Mouse (Mus musculus) lung, adult 2 months (tissue): ENCODE data around the gene Camk1d. TPM values are rescaled to one million over a fixed set of nuclear protein-coding genes. Genes with fewer than 3 reads are reported as not detected.
A peak's percentile ranks its signal among the peaks of the same experiment; 100 is the strongest.

Experiments
- DNase-seq: peaks from one replicate; pipeline ENCODE4 v3.0.0; 2022
- H3K4me1 ChIP-seq: fragments of 200-500 bp; 2 replicates; pipeline ENCODE4 v1.6.1; 2011; ENCODE audit warnings: low read length; ENCODE audit not compliant: control insufficient read depth, insufficient read depth
- H3K4me3 ChIP-seq: fragments of 200-500 bp; replicated peaks from 2 replicates; pipeline ENCODE3; 2011; ENCODE audit warnings: low read depth, mild to moderate bottlenecking, control low read depth, low read length; ENCODE audit errors: extremely low read depth
- CTCF ChIP-seq: fragments of 200-500 bp; IDR thresholded peaks from 2 replicates; pipeline ENCODE4 v1.5.1; 2011; ENCODE audit warnings: mild to moderate bottlenecking, low read length, control low read depth; ENCODE audit not compliant: insufficient read depth
- POLR2A ChIP-seq: fragments of 200-500 bp; IDR thresholded peaks from 2 replicates; pipeline ENCODE4 v1.6.1; 2011; ENCODE audit warnings: low read depth, mild to moderate bottlenecking, control low read depth, low read length, borderline replicate concordance; ENCODE audit errors: extremely low read depth
- WGBS: fragments of 180-500 bp; shearing (Covaris S2); methylation state at CpG from one replicate; pipeline ENCODE4 v1.1.7; 2018; 5-methylcytosine and 5-hydroxymethylcytosine counted together
- polyA plus RNA-seq: library from polyadenylated mRNA; depleted of rRNA; stranded (reverse); fragments of >200 nt; gene quantifications from 2 replicates; pipeline ENCODE4 v1.2.3, GENCODE M21; 2012

Gene Camk1d
- polyA plus RNA-seq, 1 experiment, result 3.8 TPM

GRCm38 (mm10) chr2:5592461-5593136 is 121.7 kb downstream of the Camk1d start:
- Histone ChIP-seq H3K4me3 (no peak overlapping the region), H3K4me1 (peaks cover 6% of the 10 kb centered on the region)
- WGBS, result 64% methylated on average over 6 of the region's 6 CpGs
- DNase-seq, result no peak
- TF ChIP-seq CTCF (no peak), POLR2A (no peak)

GRCm38 (mm10) chr2:5590074-5590473 is 124.2 kb downstream of the Camk1d start:
- DNase-seq, result no peak
- no peaks in the 10 kb centered on the region for H3K4me1 ChIP-seq
- WGBS, result 63% methylated on average over 5 of the region's 5 CpGs
- TF ChIP-seq POLR2A (no peak), CTCF (no peak)
- no peak overlapping the region for H3K4me3 ChIP-seq

GRCm38 (mm10) chr2:5589163-5589562 is 125.2 kb downstream of the Camk1d start:
- no peaks in the 10 kb centered on the region for H3K4me1 ChIP-seq
- TF ChIP-seq CTCF, result no peak
- TF ChIP-seq POLR2A, result no peak
- no peak overlapping the region for H3K4me3 ChIP-seq
- no peak for DNase-seq
- 74% methylated on average over 5 of the region's 5 CpGs for whole genome bisulfite sequencing

- Histone ChIP-seq H3K4me1 (no peaks in the 10 kb centered on the region), H3K4me3 (no peak overlapping the region)
- DNase-seq, result no peak
- WGBS, result 86% methylated on average over 8 of the region's 8 CpGs
- no peak for TF ChIP-seq POLR2A
- TF ChIP-seq CTCF, result no peak
These were observed 125.9 kb downstream of the Camk1d start for GRCm38 (mm10) chr2:5588329-5588982.

- TF ChIP-seq CTCF (no peak), POLR2A (no peak)
- 79% methylated on average over 6 of the region's 6 CpGs for WGBS
- Histone ChIP-seq H3K4me1 (peaks cover 4% of the 10 kb centered on the region), H3K4me3 (no peak overlapping the region)
- DNase-seq, result no peak
These were observed 129.8 kb downstream of the Camk1d start for GRCm38 (mm10) chr2:5584318-5585027.

GRCm38 (mm10) chr2:5579391-5579790 is 134.9 kb downstream of the Camk1d start:
- Histone ChIP-seq H3K4me1 (peaks cover 19% of the 10 kb centered on the region), H3K4me3 (no peak overlapping the region)
- DNase-seq, result no peak
- 0 out of 2 replicates have a peak, but pooled peaks have one; percentile 7 for TF ChIP-seq POLR2A
- no peak for TF ChIP-seq CTCF
- 40% methylated on average over 4 of the region's 4 CpGs for WGBS

- TF ChIP-seq CTCF (no peak), POLR2A (no peak)
- peak; percentile 28 for DNase-seq
- H3K4me1 ChIP-seq, result peaks cover 19% of the 10 kb centered on the region
- WGBS, result 33% methylated on average over 9 of the region's 9 CpGs
- no peak overlapping the region for H3K4me3 ChIP-seq
These were observed 136.8 kb downstream of the Camk1d start for GRCm38 (mm10) chr2:5577399-5578129.

GRCm38 (mm10) chr2:5572314-5573006 is 141.9 kb downstream of the Camk1d start:
- H3K4me3 ChIP-seq, result no peak overlapping the region
- WGBS, result 78% methylated on average over 10 of the region's 10 CpGs
- no peak for TF ChIP-seq CTCF
- TF ChIP-seq POLR2A, result no peak
- no peak for DNase-seq
- H3K4me1 ChIP-seq, result peaks cover 6% of the 10 kb centered on the region

- Histone ChIP-seq H3K4me1 (no peaks in the 10 kb centered on the region), H3K4me3 (no peak overlapping the region)
- no peak for TF ChIP-seq CTCF
- WGBS, result 90% methylated on average over 5 of the region's 5 CpGs
- no peak for DNase-seq
These were observed 147.7 kb downstream of the Camk1d start for GRCm38 (mm10) chr2:5566611-5567010.
